Mouse (Mus musculus): ENCODE measurements around the gene Gm5114. TPM values are rescaled to one million over a fixed set of nuclear protein-coding genes. Genes with fewer than 3 reads are reported as not detected.

Gm5114 gene
- not detected for polyA plus RNA-seq (2014; fragmentation: Illumina TruSeq; extraction: RNeasy Lipid Tissue Mini Kit (QIAGEN cat#74804); ENCODE audit: low read depth, low replicate concordance)

GRCm38 (mm10) chr7:39413060-39413459, at the start of gene Gm5114:
Gm5114 (minus strand) TSS chr7:39413160.

Other genes with a start within 250 kb of the Gm5114 start
- gene Zfp619, start 104.6 kb upstream of the Gm5114 start, polyA plus RNA-seq (2014; fragmentation: Illumina TruSeq; extraction: RNeasy Lipid Tissue Mini Kit (QIAGEN cat#74804); ENCODE audit: low read depth, low replicate concordance): 4.1 TPM

Measured in adrenal gland, adult 10 weeks (tissue).